Mouse (Mus musculus) midbrain, embryonic 13.5 days (tissue): ENCODE data around the gene Pigu. TPM values are rescaled to one million over a fixed set of nuclear protein-coding genes. Genes with fewer than 3 reads are reported as not detected.
A peak's percentile ranks its signal among the peaks of the same experiment; 100 is the strongest.

Source experiments
- ATAC-seq: fragments of 200-750 bp; cut with Nextera tagmentation; 2 replicates; pipeline ENCODE4 v1.8.0; 2017; ENCODE audit warnings: mild to moderate bottlenecking, moderate TSS enrichment, moderate library complexity
- H3K27ac ChIP-seq: fragments of 300-500 bp; sonication (generic); 2 replicates; pipeline ENCODE4 v1.5.1; 2015; ENCODE audit warnings: inconsistent platforms, mild to moderate bottlenecking, moderate library complexity
- H3K27me3 ChIP-seq: fragments of 300-500 bp; sonication (generic); 2 replicates; pipeline ENCODE4 v1.6.1; 2015; ENCODE audit warnings: mild to moderate bottlenecking, inconsistent platforms
- H3K36me3 ChIP-seq: fragments of 300-500 bp; sonication (generic); 2 replicates; pipeline ENCODE4 v1.6.1; 2015; ENCODE audit warnings: mild to moderate bottlenecking, inconsistent platforms
- H3K4me1 ChIP-seq: fragments of 300-500 bp; sonication (generic); replicated peaks from 2 replicates; pipeline ENCODE4 v1.6.1; 2015; ENCODE audit warnings: inconsistent platforms
- H3K4me2 ChIP-seq: fragments of 300-500 bp; sonication (generic); replicated peaks from 2 replicates; pipeline ENCODE4 v1.6.1; 2015; ENCODE audit warnings: moderate library complexity, mild to moderate bottlenecking, inconsistent platforms
- H3K4me3 ChIP-seq: fragments of 300-500 bp; sonication (generic); replicated peaks from 2 replicates; pipeline ENCODE4 v1.5.1; 2015; ENCODE audit warnings: mild to moderate bottlenecking, inconsistent platforms
- H3K9ac ChIP-seq: fragments of 300-500 bp; sonication (generic); replicated peaks from 2 replicates; pipeline ENCODE4 v1.6.1; 2015; ENCODE audit warnings: mild to moderate bottlenecking, inconsistent platforms
- H3K9me3 ChIP-seq: fragments of 300-500 bp; sonication (generic); 2 replicates; pipeline ENCODE4 v1.6.1; 2016; ENCODE audit warnings: mild to moderate bottlenecking, inconsistent platforms
- WGBS: fragments of 180-500 bp; shearing (Covaris S2); methylation state at CpG from one replicate; pipeline ENCODE4 v1.1.7; 2015; 5-methylcytosine and 5-hydroxymethylcytosine counted together
- microRNA counts: library from miRNA; unstranded; fragments of <30 nt; microRNA quantifications from one replicate; lab custom pipeline; 2016
- microRNA-seq: library from miRNA; unstranded; fragments of <30 nt; microRNA quantifications from one replicate; pipeline ENCODE4, GENCODE M21; 2016
- polyA plus RNA-seq: library from polyadenylated mRNA; unstranded; fragments of >200 nt; fragmentation: Nextera tagmentation; extraction: Ambion mirVana; gene quantifications from 2 replicates; pipeline ENCODE4 v1.2.1, GENCODE M21; 2015

The Pigu gene
- polyA plus RNA-seq, 1 experiment from 2014 or later = 54.5 TPM

- H3K36me3 ChIP-seq = peaks cover 80% of the 10 kb centered on the region
- no peaks in the 10 kb centered on the region for H3K9me3 ChIP-seq
- no peak overlapping the region for H3K4me3 ChIP-seq
- 87% methylated on average over 2 of the region's 2 CpGs for WGBS
- no peaks in the 10 kb centered on the region for H3K27me3 ChIP-seq
- H3K9ac ChIP-seq = no peak overlapping the region
- no peak for ATAC-seq
- H3K27ac ChIP-seq = no peak overlapping the region
- no peaks in the 10 kb centered on the region for H3K4me1 ChIP-seq
- H3K4me2 ChIP-seq = no peak overlapping the region
Measured at GRCm38 (mm10) chr2:155248718-155249117, 108.5 kb downstream of the Pigu start.

DNA sequence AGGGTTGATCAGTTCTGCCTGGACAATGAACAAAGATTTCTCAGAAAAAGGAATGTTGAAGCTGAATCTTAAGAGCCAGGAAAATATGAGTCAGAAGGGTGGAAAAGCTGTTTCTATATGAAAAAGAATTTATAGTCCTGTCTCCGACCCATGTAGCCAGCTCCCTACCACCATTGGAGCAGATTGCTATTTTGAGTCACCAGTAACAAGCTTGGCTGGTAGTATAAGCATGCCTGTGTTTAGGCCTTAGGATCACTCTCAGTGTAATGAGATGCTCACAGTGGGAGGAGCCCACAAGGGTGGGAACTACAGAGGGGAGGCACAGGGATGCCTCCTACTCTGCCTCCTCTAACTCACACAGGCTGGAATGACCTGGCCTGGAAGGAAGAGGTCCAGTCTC is 109.0 kb downstream of the Pigu start:
- peaks cover 85% of the 10 kb centered on the region for H3K36me3 ChIP-seq
- WGBS = 95% methylated on average over 1 of the region's 1 CpGs
- no peaks in the 10 kb centered on the region for H3K27me3 ChIP-seq
- H3K9ac ChIP-seq = no peak overlapping the region
- no peak overlapping the region for H3K27ac ChIP-seq
- no peak overlapping the region for H3K4me3 ChIP-seq
- H3K4me1 ChIP-seq = no peaks in the 10 kb centered on the region
- H3K9me3 ChIP-seq = no peaks in the 10 kb centered on the region
- no peak for ATAC-seq
- no peak overlapping the region for H3K4me2 ChIP-seq

GRCm38 (mm10) chr2:155246231-155246630 is 111.0 kb downstream of the Pigu start:
- peaks cover 90% of the 10 kb centered on the region for H3K36me3 ChIP-seq
- no peaks in the 10 kb centered on the region for H3K27me3 ChIP-seq
- H3K4me1 ChIP-seq = no peaks in the 10 kb centered on the region
- H3K4me2 ChIP-seq = no peak overlapping the region
- WGBS = 93% methylated on average over 4 of the region's 4 CpGs
- no peaks in the 10 kb centered on the region for H3K9me3 ChIP-seq
- H3K4me3 ChIP-seq = no peak overlapping the region
- no peak for ATAC-seq
- H3K27ac ChIP-seq = no peak overlapping the region
- H3K9ac ChIP-seq = no peak overlapping the region

DNA sequence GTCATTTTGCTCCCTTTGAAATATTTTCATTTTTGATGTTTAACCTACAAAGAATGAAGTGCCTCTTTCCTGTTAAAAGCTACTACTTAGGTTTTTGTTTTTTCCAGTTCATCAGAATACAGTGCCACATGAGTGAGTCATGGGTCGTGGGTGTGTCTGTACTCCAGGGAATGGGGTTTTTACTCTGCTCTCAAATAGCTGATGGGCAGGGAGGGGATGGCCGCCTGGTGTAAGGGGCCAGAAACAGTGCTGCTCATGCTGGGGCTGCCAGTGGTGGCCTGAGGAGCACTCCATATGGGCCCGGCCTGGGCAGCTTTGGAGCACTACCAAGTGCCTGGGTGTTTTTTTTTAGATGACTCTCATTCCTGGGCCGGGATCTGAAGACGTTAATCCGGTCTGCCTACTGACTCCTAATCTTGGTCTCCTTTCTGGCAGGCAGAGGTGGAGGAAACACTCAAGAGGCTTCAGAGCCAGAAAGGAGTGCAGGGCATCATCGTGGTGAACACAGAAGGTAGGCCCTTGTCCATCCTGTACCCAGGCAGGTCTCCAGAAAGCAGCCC is 114.9 kb downstream of the Pigu start:
- 87% methylated on average over 7 of the region's 7 CpGs for WGBS
- Histone ChIP-seq H3K27me3 (no peaks in the 10 kb centered on the region), H3K4me1 (peaks cover 20% of the 10 kb centered on the region), H3K27ac (no peak overlapping the region), H3K36me3 (peaks cover 59% of the 10 kb centered on the region), H3K4me3 (no peak overlapping the region), H3K9ac (no peak overlapping the region), H3K9me3 (no peaks in the 10 kb centered on the region), H3K4me2 (no peak overlapping the region)
- no peak for ATAC-seq

DNA sequence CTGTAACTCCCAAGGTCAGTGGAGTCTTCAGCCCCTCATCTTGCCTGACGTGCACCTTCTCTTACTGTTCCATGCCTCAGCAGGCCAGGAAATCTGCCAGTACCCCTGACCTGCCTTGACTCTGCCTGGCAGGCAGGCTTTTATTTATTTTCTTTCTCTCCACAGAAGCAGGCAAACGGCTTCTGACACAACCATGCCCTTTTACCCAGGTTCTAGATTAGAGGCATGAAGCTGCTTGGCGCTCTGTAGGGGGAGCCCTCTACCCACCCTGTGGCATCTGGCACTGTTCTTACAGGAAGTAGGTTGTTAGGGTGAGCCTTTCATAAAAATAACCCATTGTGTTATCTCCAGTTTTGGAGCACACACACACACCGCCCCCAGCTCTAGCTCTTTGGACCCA is 116.3 kb downstream of the Pigu start:
- Histone ChIP-seq H3K27ac (no peak overlapping the region), H3K4me2 (no peak overlapping the region), H3K4me1 (peaks cover 23% of the 10 kb centered on the region), H3K9me3 (no peaks in the 10 kb centered on the region), H3K36me3 (peaks cover 46% of the 10 kb centered on the region), H3K9ac (no peak overlapping the region), H3K27me3 (no peaks in the 10 kb centered on the region), H3K4me3 (no peak overlapping the region)
- ATAC-seq = no peak
- WGBS = 89% methylated on average over 4 of the region's 4 CpGs

DNA sequence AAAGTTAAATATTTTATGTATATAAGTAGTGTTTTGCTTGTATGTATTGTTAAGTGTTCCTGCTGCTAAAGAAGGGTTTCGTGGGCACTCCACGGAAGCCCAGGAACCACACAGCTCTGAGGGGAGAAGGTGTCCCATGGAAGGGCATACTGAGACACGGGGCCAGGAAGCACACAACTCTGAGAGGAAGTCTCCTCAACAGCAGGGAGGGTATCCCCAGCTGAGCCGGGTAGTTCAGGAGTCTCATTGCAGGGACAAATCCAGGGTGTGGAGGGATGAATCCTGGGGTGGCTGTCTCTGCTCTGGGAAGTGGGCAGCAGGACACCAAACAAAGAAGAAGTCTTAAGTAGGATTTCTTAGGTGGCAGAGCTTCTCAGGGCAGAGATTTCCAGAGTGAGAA is 120.0 kb downstream of the Pigu start:
- Histone ChIP-seq H3K36me3 (peaks cover 11% of the 10 kb centered on the region), H3K27ac (no peak overlapping the region), H3K4me2 (peak overlapping the region; percentile 95), H3K9ac (peak overlapping the region; percentile 84), H3K27me3 (no peaks in the 10 kb centered on the region), H3K4me1 (peaks cover 30% of the 10 kb centered on the region), H3K9me3 (no peaks in the 10 kb centered on the region), H3K4me3 (peak overlapping the region; percentile 79)
- no peak for ATAC-seq
- 15% methylated on average over 4 of the region's 4 CpGs for WGBS

GRCm38 (mm10) chr2:155236362-155236992 is 120.8 kb downstream of the Pigu start, which contains the start of gene Dynlrb1:
Gene Dynlrb1 (plus strand): TSS chr2:155236533.
- Histone ChIP-seq H3K4me2 (peak within 1 kb of the TSS; percentile 95), H3K36me3 (peaks cover 10% of the 10 kb centered on the region), H3K4me1 (peaks cover 30% of the 10 kb centered on the region), H3K27me3 (no peaks in the 10 kb centered on the region), H3K9me3 (no peaks in the 10 kb centered on the region), H3K9ac (peak within 1 kb of the TSS; percentile 84), H3K27ac (peak within 1 kb of the TSS; percentile 88), H3K4me3 (peak within 1 kb of the TSS; percentile 79)
- peak; percentile 100 for ATAC-seq
- under 1% methylated on average over 50 of the region's 50 CpGs for WGBS

DNA sequence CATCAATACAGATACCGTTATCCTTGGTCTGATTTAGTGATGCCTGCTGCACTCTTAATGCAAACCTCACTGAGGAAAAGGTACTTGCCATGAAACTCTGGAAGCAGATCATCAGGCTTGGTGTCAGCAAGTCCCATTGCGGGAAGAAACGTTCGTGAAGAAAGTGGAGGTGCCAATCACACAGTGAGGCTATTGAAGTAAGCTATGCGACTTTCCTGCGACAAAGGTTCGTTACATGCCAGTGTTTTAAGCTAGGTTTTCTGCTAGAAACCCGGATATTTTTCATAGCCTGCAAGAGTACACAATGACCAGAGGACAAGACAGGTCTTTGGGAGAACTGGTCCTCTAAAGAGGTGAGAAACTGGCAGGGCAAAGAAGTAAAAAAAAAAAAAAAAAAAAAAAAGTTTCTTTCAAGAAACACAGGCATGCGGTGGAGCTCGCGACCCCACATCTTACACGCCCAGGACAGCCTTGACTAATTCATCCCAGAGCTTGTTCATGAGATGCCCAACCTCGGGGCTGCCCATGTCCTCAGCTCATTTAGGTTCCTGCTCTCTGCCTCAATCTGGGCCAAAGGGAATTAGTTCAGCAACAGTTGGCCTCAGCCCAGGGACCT is 121.4 kb downstream of the Pigu start:
- Histone ChIP-seq H3K27ac (peak overlapping the region; percentile 88), H3K36me3 (peaks cover 5% of the 10 kb centered on the region; the same call in 1 of the 2 replicates), H3K9me3 (no peaks in the 10 kb centered on the region), H3K4me2 (peak overlapping the region; percentile 95), H3K27me3 (no peaks in the 10 kb centered on the region), H3K4me3 (peak overlapping the region; percentile 79), H3K9ac (peak overlapping the region; percentile 84), H3K4me1 (peaks cover 30% of the 10 kb centered on the region)
- 5% methylated on average over 13 of the region's 13 CpGs for WGBS
- peak; percentile 95 for ATAC-seq

MicroRNAs encoded within 50 kb of the gene (microRNA counts, 519-probe panel; counts per million panel counts)
- 110 counts per million, percentile 56 among the panel's probes with 10 or more counts for microRNA mmu-miR-695 (lab: Ali Mortazavi, UCI)

Small RNAs within 50 kb of the gene (microRNA-seq; reads per million reads assigned to microRNA genes)
- gene Mir695 = not detected

Other genes with a start within 250 kb of the Pigu start
- gene Itch, start 223.9 kb downstream of the Pigu start, polyA plus RNA-seq = 56.9 and 57.5 TPM in 2 replicates
- 621 and 667 TPM in 2 replicates for gene Dynlrb1, start 120.9 kb downstream of the Pigu start, polyA plus RNA-seq
- gene Map1lc3a, start 81.1 kb downstream of the Pigu start, polyA plus RNA-seq = 314 and 332 TPM in 2 replicates
- 118 and 131 TPM in 2 replicates for gene Trp53inp2, start 23.6 kb upstream of the Pigu start, polyA plus RNA-seq
- gene Ncoa6, start 116.5 kb upstream of the Pigu start, polyA plus RNA-seq = 30.0 and 34.5 TPM in 2 replicates
- 27.5 and 28.0 TPM in 2 replicates for gene Acss2, start 160.5 kb upstream of the Pigu start, polyA plus RNA-seq
- gene Ggt7, start 160.8 kb upstream of the Pigu start, polyA plus RNA-seq = 62.3 and 65.0 TPM in 2 replicates
- gene Gss, start 235.4 kb upstream of the Pigu start, polyA plus RNA-seq = 15.8 and 16.0 TPM in 2 replicates